Mouse (Mus musculus) T-cell, adult 2 months (primary cell): ENCODE results near the gene Ggct.

Source experiments
- DNase-seq: peaks from one replicate; pipeline ENCODE4 v3.0.0; 2022; ENCODE audit warnings: low spot score

Ggct gene

GRCm38 (mm10) chr6:54948682-54949081 is 44.1 kb downstream of the Ggct start:
- no peak for DNase-seq

- DNase-seq = no peak
These were observed 46.4 kb downstream of the Ggct start for GRCm38 (mm10) chr6:54946241-54946953.

- no peak for DNase-seq
These were observed 48.2 kb downstream of the Ggct start for GRCm38 (mm10) chr6:54944551-54944950.

- DNase-seq = no peak
These were observed 49.0 kb downstream of the Ggct start for GRCm38 (mm10) chr6:54943753-54944152.

GRCm38 (mm10) chr6:54943292-54943691 is 49.5 kb downstream of the Ggct start:
- DNase-seq = no peak

- no peak for DNase-seq
These were observed 51.6 kb downstream of the Ggct start for GRCm38 (mm10) chr6:54941149-54941548.

GRCm38 (mm10) chr6:54940126-54940525 is 52.6 kb downstream of the Ggct start:
- DNase-seq = no peak

- DNase-seq = no peak
These were observed 53.1 kb downstream of the Ggct start for GRCm38 (mm10) chr6:54939631-54940030.

- peak; percentile 34 for DNase-seq
These were observed 56.3 kb downstream of the Ggct start for GRCm38 (mm10) chr6:54936496-54936895.

GRCm38 (mm10) chr6:54934930-54935329 is 57.8 kb downstream of the Ggct start:
- DNase-seq = no peak

- no peak for DNase-seq
These were observed 58.4 kb downstream of the Ggct start for GRCm38 (mm10) chr6:54934313-54934712.

- no peak for DNase-seq
These were observed 58.9 kb downstream of the Ggct start for GRCm38 (mm10) chr6:54933866-54934265.

- DNase-seq = no peak
These were observed 59.5 kb downstream of the Ggct start for GRCm38 (mm10) chr6:54933216-54933615.
